8 mouse cellular contexts compared by ENCODE assay signal in the genomic region with DNA sequence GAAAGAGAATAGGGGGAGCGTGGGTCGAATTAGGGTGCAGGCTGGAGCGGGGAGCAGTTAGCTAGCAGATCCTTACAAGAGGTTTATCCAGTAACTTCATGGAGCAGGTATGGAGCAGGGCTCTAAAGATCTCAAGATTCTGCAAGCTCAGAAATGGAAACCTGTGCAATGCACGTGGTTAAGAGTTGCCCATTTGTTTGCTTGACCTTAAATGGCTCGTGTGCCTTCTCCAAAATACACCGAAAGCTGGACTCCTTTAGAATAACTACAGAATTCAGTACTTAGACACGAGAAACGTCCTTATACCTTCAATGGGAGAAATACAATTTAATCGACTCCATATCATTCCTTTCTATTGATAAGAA. TPM values are rescaled to one million over a fixed set of nuclear protein-coding genes. Genes with fewer than 3 reads are reported as not detected.
DNase-seq lines count a peak whose midpoint lies in the region; ATAC-seq and TF ChIP-seq lines count a peak whose summit lies in the region.

No protein-coding gene starts in this region.

- H3K9me3 ChIP-seq in embryonic facial prominence, embryonic 13.5 days: no peaks in the 10 kb centered on the region
- no peaks in the 10 kb centered on the region for H3K9me3 ChIP-seq in intestine, embryonic 15.5 days
- no peaks in the 10 kb centered on the region for H3K9me3 ChIP-seq in neural tube, embryonic 12.5 days

- H3K4me2 ChIP-seq in embryonic facial prominence, embryonic 13.5 days: peak overlapping the region; percentile 74
- H3K4me2 ChIP-seq in intestine, embryonic 15.5 days (replicated peaks): peak overlapping the region; percentile 61
- H3K4me2 ChIP-seq in neural tube, embryonic 12.5 days (replicated peaks): peak overlapping the region; percentile 72

- WGBS in embryonic facial prominence, embryonic 13.5 days: 22% methylated on average over 9 of the region's 9 CpGs
- WGBS in intestine, embryonic 15.5 days: 19% methylated on average over 9 of the region's 9 CpGs
- 26% methylated on average over 9 of the region's 9 CpGs for WGBS in neural tube, embryonic 12.5 days

- H3K9ac ChIP-seq in embryonic facial prominence, embryonic 13.5 days: peak overlapping the region; percentile 99
- peak overlapping the region; percentile 100 for H3K9ac ChIP-seq in intestine, embryonic 15.5 days
- peak overlapping the region; percentile 99 for H3K9ac ChIP-seq in neural tube, embryonic 12.5 days

- H3K36me3 ChIP-seq in embryonic facial prominence, embryonic 13.5 days: no peaks in the 10 kb centered on the region
- H3K36me3 ChIP-seq in intestine, embryonic 15.5 days: no peaks in the 10 kb centered on the region
- H3K36me3 ChIP-seq in neural tube, embryonic 12.5 days: no peaks in the 10 kb centered on the region

- no peak for TF ChIP-seq CTCF in layer of hippocampus, adult 2 months (conservative IDR thresholded peaks at IDR 0.05)

- H3K27ac ChIP-seq in layer of hippocampus, adult 2 months: peak overlapping the region; percentile 100
- peak overlapping the region; percentile 100 for H3K27ac ChIP-seq in embryonic facial prominence, embryonic 13.5 days
- peak overlapping the region; percentile 100 for H3K27ac ChIP-seq in intestine, embryonic 15.5 days
- H3K27ac ChIP-seq in neural tube, embryonic 12.5 days: peak overlapping the region; percentile 100

- no peaks in the 10 kb centered on the region for H3K27me3 ChIP-seq in embryonic facial prominence, embryonic 13.5 days
- no peaks in the 10 kb centered on the region for H3K27me3 ChIP-seq in intestine, embryonic 15.5 days (replicated peaks)
- H3K27me3 ChIP-seq in neural tube, embryonic 12.5 days (replicated peaks): no peaks in the 10 kb centered on the region

- peak overlapping the region; percentile 99 for H3K4me3 ChIP-seq in layer of hippocampus, adult 2 months
- H3K4me3 ChIP-seq in embryonic facial prominence, embryonic 13.5 days: peak overlapping the region; percentile 72
- H3K4me3 ChIP-seq in intestine, embryonic 15.5 days (replicated peaks): peak overlapping the region; percentile 72
- peak overlapping the region; percentile 70 for H3K4me3 ChIP-seq in neural tube, embryonic 12.5 days

- no peak for ATAC-seq in embryonic facial prominence, embryonic 13.5 days (ENCODE audit: insufficient number of reproducible peaks, insufficient read depth, low FRiP score, low TSS enrichment, low read depth)
- ATAC-seq in intestine, embryonic 15.5 days: no peak
- no peak for ATAC-seq in neural tube, embryonic 12.5 days (ENCODE audit: low FRiP score, low read depth)

- no peak for DNase-seq in layer of hippocampus, adult 2 months (ENCODE audit: low spot score in 2 of 2)
- DNase-seq in layer of hippocampus, adult 9-10 months (ENCODE audit: low spot score): no peak
- no peak for DNase-seq in left cerebral cortex, adult 11 months (ENCODE audit: low spot score)
- no peak for DNase-seq in frontal cortex, postnatal 14 days (ENCODE audit: low spot score in 2 of 2)
- DNase-seq in adipocyte (ENCODE audit: low spot score): no peak

- H3K4me1 ChIP-seq in embryonic facial prominence, embryonic 13.5 days: peaks cover 20% of the 10 kb centered on the region
- peaks cover 6% of the 10 kb centered on the region; the same call in 1 of the 2 replicates for H3K4me1 ChIP-seq in intestine, embryonic 15.5 days (replicated peaks)
- 0 out of 2 replicates have a peak, but pooled peaks cover 18% of the 10 kb centered on the region for H3K4me1 ChIP-seq in neural tube, embryonic 12.5 days

RNA-seq across cellular contexts. Expression of a gene that starts 0.4 kb away (rescaled TPM):
- total RNA-seq in layer of hippocampus, adult 2 months (2021): 10 to 100 TPM; 30.1 to 31.9 TPM
- polyA plus RNA-seq in embryonic facial prominence, embryonic 13.5 days (2015; fragmentation: Nextera tagmentation; extraction: Ambion mirVana): 19.5 and 23.5 TPM in 2 replicates
- polyA plus RNA-seq in intestine, embryonic 15.5 days (2015; fragmentation: Nextera tagmentation; extraction: Ambion mirVana): 24.8 and 27.3 TPM in 2 replicates
- polyA plus RNA-seq in neural tube, embryonic 12.5 days (2016; fragmentation: Nextera tagmentation; extraction: Ambion mirVana): 56.7 and 59.4 TPM in 2 replicates
